Mouse (Mus musculus): ENCODE results near the gene D630003M21Rik.

DNA sequence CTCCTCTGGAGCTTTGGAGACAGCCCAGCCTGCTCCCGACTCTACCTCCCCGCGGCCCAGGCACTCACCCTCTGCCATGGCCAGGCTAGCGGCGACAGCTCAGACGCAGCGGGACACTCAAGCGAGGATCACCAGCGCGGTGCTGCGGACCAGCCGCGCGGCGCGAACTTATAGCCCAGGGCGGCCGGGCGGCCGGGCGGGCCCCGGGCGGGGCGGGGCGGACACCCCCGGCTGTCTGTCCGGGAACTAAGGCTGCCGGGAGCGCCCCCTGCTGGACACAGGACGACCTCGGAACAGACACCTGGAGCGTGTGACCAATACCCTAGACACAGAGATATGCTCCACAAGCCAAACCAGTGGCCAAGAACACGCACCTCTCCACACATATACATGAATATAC, 82.8 kb downstream of the D630003M21Rik start, which contains the start of gene Tgm2:
- TF ChIP-seq CTCF (IDR thresholded peaks at IDR 0.05; ENCODE audit: low read depth, low read length) (peak; percentile 84), POLR2A (IDR thresholded peaks at IDR 0.05; ENCODE audit: borderline replicate concordance, low read depth, low read length) (no peak)

All from bone marrow macrophage, adult 2 months (primary cell).